In genomic region chr2:148292442-148292841, GRCm38 (mm10) we compare ENCODE assay signal across 25 mouse cellular contexts.
DNase-seq lines count a peak whose midpoint lies in the region; ATAC-seq and TF ChIP-seq lines count a peak whose summit lies in the region.
"Had no signal": no experiment of that assay in that cellular context is flagged by ENCODE, and none has a peak within 500 bp of the region (broad histone marks: within the 10 kb centered on the region; RNA-seq: fewer than 3 reads in every experiment).

No protein-coding gene starts in this region.

- no peak for TF ChIP-seq CTCF in liver, embryonic 14.5 days (IDR thresholded peaks at IDR 0.05; ENCODE audit: low read depth)

- no peak for DNase-seq in liver, embryonic 11.5 days (ENCODE audit: low spot score)
- no peak for DNase-seq in liver, embryonic 14.5 days (ENCODE audit: low read depth in 3 of 3, low spot score in 3 of 3)
- DNase-seq in liver: no peak
- DNase-seq: adrenal gland, adult 8-10 months; adrenal gland, postnatal 14 days; adrenal gland, postnatal 36 days; B cell, adult 2 months; cerebellum, adult 11-12 months; cerebellum, adult 2 months; cerebellum, adult 9-10 months; cerebellum, postnatal 10 days; cerebellum, postnatal 25 days had no signal

- TF ChIP-seq EP300 in liver, embryonic 14.5 days (IDR thresholded peaks at IDR 0.05; ENCODE audit: low read depth): no peak

- WGBS in liver, embryonic 12.5 days (ENCODE audit: insufficient replicate concordance): 53% methylated on average over 5 of the region's 5 CpGs
- 75% methylated on average over 5 of the region's 5 CpGs for WGBS in liver, embryonic 11.5 days
- WGBS in liver, embryonic 14.5 days (ENCODE audit: insufficient replicate concordance): 39% methylated on average over 5 of the region's 5 CpGs
- 92% methylated on average over 5 of the region's 5 CpGs for WGBS in forebrain, embryonic 13.5 days

- no peak overlapping the region for H3K4me2 ChIP-seq in liver, embryonic 12.5 days
- no peak overlapping the region for H3K4me2 ChIP-seq in liver, embryonic 11.5 days
- H3K4me2 ChIP-seq in liver, embryonic 14.5 days (ENCODE audit: low read depth): no peak overlapping the region
- H3K4me2 ChIP-seq in forebrain, embryonic 13.5 days: no peak overlapping the region
- H3K4me2 ChIP-seq: embryonic facial prominence, embryonic 12.5 days; forebrain, embryonic 12.5 days; forebrain, embryonic 15.5 days had no signal

- no peaks in the 10 kb centered on the region for H3K27me3 ChIP-seq in liver, embryonic 12.5 days (replicated peaks)
- H3K27me3 ChIP-seq in liver, embryonic 11.5 days (replicated peaks; ENCODE audit: control insufficient read depth, insufficient read depth, low read length): no peaks in the 10 kb centered on the region
- H3K27me3 ChIP-seq in liver, embryonic 14.5 days (ENCODE audit: control insufficient read depth, insufficient read depth, low read length): no peaks in the 10 kb centered on the region
- H3K27me3 ChIP-seq in forebrain, embryonic 13.5 days: no peaks in the 10 kb centered on the region
- H3K27me3 ChIP-seq: embryonic facial prominence, embryonic 12.5 days; forebrain, embryonic 12.5 days; forebrain, embryonic 15.5 days; Patski had no signal

- H3K36me3 ChIP-seq in liver, embryonic 12.5 days: no peaks in the 10 kb centered on the region
- H3K36me3 ChIP-seq in liver, embryonic 11.5 days (ENCODE audit: control insufficient read depth, insufficient read depth, low read length): no peaks in the 10 kb centered on the region
- H3K36me3 ChIP-seq in liver, embryonic 14.5 days (replicated peaks; ENCODE audit: control insufficient read depth, insufficient read depth, low read depth): no peaks in the 10 kb centered on the region
- no peaks in the 10 kb centered on the region for H3K36me3 ChIP-seq in forebrain, embryonic 13.5 days (ENCODE audit: poor library complexity, severe bottlenecking)
- H3K36me3 ChIP-seq: embryonic facial prominence, embryonic 10.5 days; embryonic facial prominence, embryonic 12.5 days; forebrain, embryonic 10.5 days; forebrain, embryonic 12.5 days; forebrain, embryonic 15.5 days; G1E had no signal

- no peak overlapping the region for H3K4me3 ChIP-seq in liver, embryonic 12.5 days
- no peak overlapping the region for H3K4me3 ChIP-seq in liver, embryonic 11.5 days (ENCODE audit: low read depth, low read length)
- no peak overlapping the region for H3K4me3 ChIP-seq in liver, embryonic 14.5 days (ENCODE audit: insufficient read depth in 1 of 2, low read depth in 2 of 2, low read length in 2 of 2)
- H3K4me3 ChIP-seq in forebrain, embryonic 13.5 days: no peak overlapping the region
- H3K4me3 ChIP-seq: embryonic facial prominence, embryonic 10.5 days; embryonic facial prominence, embryonic 12.5 days; erythroblast, embryonic 14.5 days; forebrain, embryonic 10.5 days; forebrain, embryonic 12.5 days; forebrain, embryonic 15.5 days had no signal

- peak; percentile 68 for ATAC-seq in liver, embryonic 12.5 days
- no peak for ATAC-seq in liver, embryonic 11.5 days (replicated peaks; ENCODE audit: low FRiP score)
- ATAC-seq in liver, embryonic 14.5 days (ENCODE audit: insufficient read depth): peak; percentile 57; the same call in 1 of the 2 replicates
- no peak for ATAC-seq in forebrain, embryonic 13.5 days
- ATAC-seq: activated CD4-positive, CD25-positive, alpha-beta regulatory T cell, adult 4 months; CD4-positive, CD25-positive, alpha-beta regulatory T cell, adult 4 months had no signal

- no peak overlapping the region for H3K27ac ChIP-seq in liver, embryonic 12.5 days
- no peak overlapping the region for H3K27ac ChIP-seq in liver, embryonic 11.5 days (ENCODE audit: low read depth, low read length)
- H3K27ac ChIP-seq in liver, embryonic 14.5 days: no peak overlapping the region
- no peak overlapping the region for H3K27ac ChIP-seq in forebrain, embryonic 13.5 days
- H3K27ac ChIP-seq: embryonic facial prominence, embryonic 10.5 days; embryonic facial prominence, embryonic 12.5 days; forebrain, embryonic 10.5 days; forebrain, embryonic 12.5 days; forebrain, embryonic 15.5 days had no signal

- H3K9me3 ChIP-seq in liver, embryonic 12.5 days (replicated peaks): no peaks in the 10 kb centered on the region
- no peaks in the 10 kb centered on the region for H3K9me3 ChIP-seq in liver, embryonic 11.5 days (ENCODE audit: control insufficient read depth, low read length)
- H3K9me3 ChIP-seq in liver, embryonic 14.5 days (ENCODE audit: control insufficient read depth, low read length): no peaks in the 10 kb centered on the region
- no peaks in the 10 kb centered on the region for H3K9me3 ChIP-seq in forebrain, embryonic 13.5 days (replicated peaks)
- H3K9me3 ChIP-seq: embryonic facial prominence, embryonic 10.5 days; embryonic facial prominence, embryonic 12.5 days; forebrain, embryonic 10.5 days; forebrain, embryonic 12.5 days; forebrain, embryonic 15.5 days had no signal

- no peak overlapping the region for H3K9ac ChIP-seq in liver, embryonic 12.5 days
- H3K9ac ChIP-seq in liver, embryonic 11.5 days (ENCODE audit: low read depth, low read length): no peak overlapping the region
- no peak overlapping the region for H3K9ac ChIP-seq in liver, embryonic 14.5 days (replicated peaks)
- no peak overlapping the region for H3K9ac ChIP-seq in forebrain, embryonic 13.5 days
- H3K9ac ChIP-seq: embryonic facial prominence, embryonic 12.5 days; forebrain, embryonic 12.5 days; forebrain, embryonic 15.5 days; forebrain, postnatal 0 days had no signal

- H3K4me1 ChIP-seq in liver, embryonic 12.5 days: 0 out of 2 replicates have a peak, but pooled peaks cover 6% of the 10 kb centered on the region
- no peaks in the 10 kb centered on the region for H3K4me1 ChIP-seq in liver, embryonic 11.5 days (replicated peaks; ENCODE audit: control insufficient read depth, insufficient read depth, low read length)
- H3K4me1 ChIP-seq in liver, embryonic 14.5 days (replicated peaks; ENCODE audit: control insufficient read depth in 2 of 2, insufficient read depth in 2 of 2, low read length in 1 of 2): no peaks in the 10 kb centered on the region
- no peaks in the 10 kb centered on the region for H3K4me1 ChIP-seq in forebrain, embryonic 13.5 days
- H3K4me1 ChIP-seq: embryonic facial prominence, embryonic 10.5 days; embryonic facial prominence, embryonic 12.5 days; forebrain, embryonic 10.5 days; forebrain, embryonic 12.5 days; forebrain, embryonic 15.5 days had no signal

Comparison
In these comparisons a context has a peak if more than half of its experiments do, and no peak if none do; other contexts are left out.
1. ATAC-seq: peak in liver, embryonic 12.5 days (single experiment) and liver, embryonic 14.5 days (single experiment); none in liver, embryonic 11.5 days (single experiment) and forebrain, embryonic 13.5 days (single experiment).